Mouse (Mus musculus): ENCODE results near the gene Rab14.
A peak's percentile ranks its signal among the peaks of the same experiment; 100 is the strongest.

The Rab14 gene

GRCm38 (mm10) chr2:35200898-35201668, at the start of gene Rab14:
Rab14 (minus strand) TSS chr2:35201120.
- DNase-seq (ENCODE audit: low read depth, low spot score): peak; percentile 99

GRCm38 (mm10) chr2:35247763-35248162, 46.8 kb upstream of the Rab14 start:
- no peak for DNase-seq (ENCODE audit: low read depth, low spot score)

DNA sequence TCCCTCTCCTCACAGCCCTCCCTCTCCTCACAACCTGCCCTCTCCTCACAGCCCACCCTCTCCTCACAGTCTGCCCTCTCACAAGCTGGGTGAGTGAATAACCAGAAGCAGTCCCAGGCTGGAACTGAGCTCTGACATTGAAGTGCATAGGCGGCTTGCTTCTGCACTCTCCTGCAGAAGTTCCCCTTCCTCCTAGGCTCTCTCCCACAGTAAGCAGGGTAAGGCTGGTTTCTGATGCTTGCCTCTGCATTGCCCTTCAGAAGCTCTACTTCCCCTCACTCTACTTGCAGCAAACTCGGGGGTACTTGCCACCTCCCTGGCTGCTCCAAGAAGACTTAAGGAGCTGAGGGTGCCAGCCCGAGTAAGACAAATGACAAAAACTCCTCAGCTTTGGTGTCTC, 43.3 kb upstream of the Rab14 start:
- DNase-seq (ENCODE audit: low read depth, low spot score): no peak

GRCm38 (mm10) chr2:35235021-35235420, 34.1 kb upstream of the Rab14 start:
- no peak for DNase-seq (ENCODE audit: low read depth, low spot score)

GRCm38 (mm10) chr2:35233898-35234297, 33.0 kb upstream of the Rab14 start:
- no peak for DNase-seq (ENCODE audit: low read depth, low spot score)

DNA sequence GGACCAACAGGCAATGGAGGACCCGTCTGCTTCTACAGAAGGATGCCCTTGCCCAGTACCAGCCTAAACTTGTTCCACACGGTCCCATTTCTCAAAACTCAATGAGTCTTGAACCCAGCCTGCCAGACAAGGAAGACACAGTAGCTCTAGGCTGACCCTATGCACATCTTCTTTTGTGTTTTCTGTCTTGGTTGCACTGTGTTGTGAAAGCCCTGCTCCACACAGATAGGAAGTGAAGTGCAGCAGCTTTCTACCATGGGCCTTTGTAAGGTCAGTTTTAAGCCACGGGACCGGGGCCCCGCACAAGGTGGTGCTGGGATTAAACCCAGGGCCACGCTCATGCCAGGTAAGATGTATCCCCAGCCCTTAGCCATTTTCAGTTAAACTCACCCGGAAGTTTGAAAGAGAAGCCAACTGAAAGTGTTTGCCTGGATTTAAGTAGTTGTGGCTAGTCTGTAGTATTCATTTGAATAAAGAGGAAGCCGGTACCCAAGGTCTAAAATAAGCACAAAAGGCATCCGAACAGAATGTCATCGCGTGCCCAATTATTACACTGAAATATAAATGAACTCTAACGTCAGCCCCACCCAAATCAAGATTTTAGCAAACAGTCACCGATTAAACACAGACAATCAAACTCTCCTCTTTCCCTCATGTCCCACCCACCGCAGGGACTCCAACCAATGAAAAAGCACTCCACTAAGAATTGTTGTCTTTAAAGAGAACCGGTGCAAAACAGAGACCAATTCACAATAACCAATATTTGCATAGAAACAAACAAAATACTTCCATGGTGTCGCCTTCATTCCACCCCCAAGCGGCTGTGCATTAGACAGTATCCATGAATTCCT, 31.9 kb upstream of the Rab14 start:
- DNase-seq (ENCODE audit: low read depth, low spot score): no peak

DNA sequence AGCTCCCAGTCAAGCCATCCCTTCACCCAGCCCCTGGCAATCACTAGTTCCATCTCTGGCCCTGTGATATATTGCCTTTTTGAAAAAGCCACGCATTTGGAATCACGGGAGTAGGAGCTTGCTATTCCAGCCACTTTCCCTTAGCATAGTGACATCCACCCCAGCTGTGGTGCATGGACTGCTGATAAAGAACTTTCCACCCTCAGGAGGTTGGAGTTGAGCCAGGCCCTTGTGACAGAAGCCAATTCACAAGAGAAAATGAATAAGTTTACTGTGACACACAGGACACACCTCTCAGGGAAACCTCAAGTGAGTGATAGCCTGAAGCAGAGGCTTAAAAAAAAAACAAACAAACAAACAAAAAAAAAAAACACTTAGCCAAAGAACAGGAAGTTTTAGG, 31.0 kb upstream of the Rab14 start:
- no peak for DNase-seq (ENCODE audit: low read depth, low spot score)

DNA sequence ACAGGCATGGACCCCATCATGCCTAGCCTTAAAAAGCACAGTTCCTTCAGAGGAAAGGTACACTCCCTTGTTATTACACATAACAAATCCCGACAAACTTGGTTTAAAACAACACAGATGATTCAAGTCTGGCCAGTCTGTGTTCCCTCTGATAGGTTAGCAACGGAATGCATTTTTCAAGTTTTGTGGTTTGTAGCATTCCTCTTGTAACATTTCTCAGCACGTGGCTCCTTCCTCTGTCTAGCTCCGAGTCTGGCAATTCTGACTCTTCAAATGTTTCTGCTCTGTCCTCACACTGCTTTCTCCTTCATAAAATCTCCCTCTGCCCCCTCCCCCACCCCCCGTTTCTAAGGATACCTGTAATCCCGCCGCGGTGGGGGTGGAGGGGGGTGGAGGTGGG, 29.3 kb upstream of the Rab14 start:
- DNase-seq (ENCODE audit: low read depth, low spot score): no peak

DNA sequence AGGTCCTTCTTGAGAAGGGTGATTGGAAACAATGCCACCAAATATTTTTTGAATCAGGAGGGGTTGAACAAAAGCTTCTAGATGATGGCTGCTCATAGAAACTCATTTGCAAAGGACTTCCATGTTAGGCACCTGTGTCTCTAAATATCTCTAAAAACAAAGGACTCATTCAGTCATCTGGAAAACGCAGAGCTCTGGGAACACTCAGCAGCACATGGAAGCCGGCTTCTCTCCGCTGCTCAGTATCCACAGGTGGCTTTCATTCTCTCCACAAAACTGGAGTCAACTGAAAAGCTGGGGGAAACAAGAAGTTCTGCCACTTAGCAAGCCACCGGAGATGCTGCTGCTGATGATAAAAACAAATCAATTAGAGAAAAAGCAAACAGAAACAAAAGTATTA, 27.2 kb upstream of the Rab14 start:
- DNase-seq (ENCODE audit: low read depth, low spot score): no peak

DNA sequence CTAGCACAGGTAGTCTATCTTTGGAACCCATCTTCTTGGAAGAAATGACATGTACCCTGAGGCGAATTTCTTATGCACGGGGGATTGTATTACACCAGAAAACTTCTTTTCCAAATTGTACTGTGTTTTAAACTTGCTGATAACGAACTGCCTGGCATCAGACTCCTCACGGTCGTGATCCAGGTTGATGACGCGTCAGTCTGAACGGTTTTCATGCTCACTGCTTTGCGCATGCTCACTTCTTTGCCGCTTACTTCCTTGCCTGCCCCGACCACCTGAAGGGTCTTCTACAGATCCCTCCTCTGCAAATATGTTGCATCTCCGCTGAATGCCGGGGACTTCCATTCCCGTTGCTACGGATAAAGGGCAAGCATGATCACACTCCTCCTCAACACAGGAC, 23.4 kb upstream of the Rab14 start:
- DNase-seq (ENCODE audit: low read depth, low spot score): no peak

GRCm38 (mm10) chr2:35222822-35223391, 22.0 kb upstream of the Rab14 start:
- DNase-seq (ENCODE audit: low read depth, low spot score): no peak

- no peak for DNase-seq (ENCODE audit: low read depth, low spot score)
These were observed 17.8 kb upstream of the Rab14 start for GRCm38 (mm10) chr2:35218736-35219135.

DNA sequence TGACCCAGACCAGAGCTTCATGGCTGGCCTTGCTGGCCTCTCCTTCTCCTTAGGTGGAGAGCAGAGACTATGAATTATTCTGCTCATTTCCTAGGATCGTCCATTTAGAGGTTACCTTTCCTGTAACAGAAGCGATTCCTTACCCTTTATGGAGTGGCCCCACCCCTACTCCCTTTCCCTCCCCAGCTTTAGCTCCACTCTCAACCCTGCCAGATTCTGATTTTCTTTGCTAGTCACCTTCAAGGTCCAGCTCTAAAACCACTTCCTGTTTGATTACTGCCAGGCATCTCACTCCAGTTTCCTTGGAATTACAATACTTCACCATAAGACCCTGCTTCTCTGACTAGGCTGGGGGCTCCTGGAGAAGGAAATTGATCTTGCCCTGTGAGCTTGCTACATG, 15.8 kb upstream of the Rab14 start:
- DNase-seq (ENCODE audit: low read depth, low spot score): no peak

GRCm38 (mm10) chr2:35215363-35215762, 14.4 kb upstream of the Rab14 start:
- no peak for DNase-seq (ENCODE audit: low read depth, low spot score)

DNA sequence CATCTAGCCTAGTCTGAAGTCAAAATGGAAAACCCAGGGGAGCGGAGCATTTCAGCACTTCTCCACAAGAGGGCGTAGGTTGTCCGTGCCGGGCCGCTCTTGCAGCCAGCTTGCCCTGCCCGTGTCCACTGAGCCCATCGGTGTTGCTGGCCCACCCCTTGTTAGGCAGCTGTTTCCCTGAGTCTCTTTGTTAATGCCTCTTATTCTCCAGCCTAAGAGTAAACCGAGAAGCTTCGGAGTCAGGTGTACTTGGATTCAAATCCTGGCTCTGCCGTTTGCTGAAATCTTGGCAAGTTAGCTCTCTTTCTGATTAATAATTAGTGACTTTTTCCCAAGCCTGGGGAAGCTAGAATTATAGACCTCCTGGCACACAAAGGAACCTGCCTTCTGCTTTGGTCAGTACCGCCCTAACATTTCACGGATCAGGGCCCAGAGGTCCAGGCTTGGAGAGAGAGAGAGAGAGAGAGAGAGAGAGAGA, 14.0 kb upstream of the Rab14 start:
- peak; percentile 64 for DNase-seq (ENCODE audit: low read depth, low spot score)

- DNase-seq (ENCODE audit: low read depth, low spot score): no peak
These were observed 12.5 kb upstream of the Rab14 start for GRCm38 (mm10) chr2:35213345-35213910.

GRCm38 (mm10) chr2:35211681-35212080, 10.8 kb upstream of the Rab14 start:
- DNase-seq (ENCODE audit: low read depth, low spot score): no peak

GRCm38 (mm10) chr2:35208931-35209665, 8.2 kb upstream of the Rab14 start:
- DNase-seq (ENCODE audit: low read depth, low spot score): no peak

GRCm38 (mm10) chr2:35208054-35208453, 7.1 kb upstream of the Rab14 start:
- DNase-seq (ENCODE audit: low read depth, low spot score): no peak

- no peak for DNase-seq (ENCODE audit: low read depth, low spot score)
These were observed 5.8 kb upstream of the Rab14 start for GRCm38 (mm10) chr2:35206761-35207160.

GRCm38 (mm10) chr2:35203729-35204128, 2.8 kb upstream of the Rab14 start:
- no peak for DNase-seq (ENCODE audit: low read depth, low spot score)
